Mouse (Mus musculus) ovary, postnatal 36 days (tissue): ENCODE results near the gene Tfeb.

ENCODE experiments used
- DNase-seq: peaks from one replicate; pipeline ENCODE4 v3.0.0; 2022; ENCODE audit warnings: low spot score, mixed read lengths

Tfeb gene

DNA sequence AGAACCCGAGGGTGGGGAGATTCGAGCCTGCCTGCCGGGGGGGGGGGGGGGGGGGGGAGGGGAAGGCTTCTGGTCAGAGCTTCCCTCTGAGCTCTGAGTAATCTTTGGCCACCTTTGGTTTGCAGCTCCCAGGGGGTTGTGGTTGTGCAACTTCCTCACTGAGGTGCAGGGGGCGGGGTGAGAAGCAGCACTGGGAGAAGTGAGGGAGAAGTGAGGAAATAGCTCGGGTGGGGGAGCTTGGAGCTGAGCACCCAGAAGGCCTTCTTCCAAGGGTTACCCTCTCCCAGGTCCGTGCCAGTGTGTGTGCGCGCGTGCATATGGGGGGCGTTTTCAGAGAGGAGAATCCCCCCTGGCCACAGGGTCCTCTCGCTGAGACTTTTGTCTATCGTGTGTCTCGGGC lies 17.4 kb downstream of the Tfeb start:
- DNase-seq: peak; percentile 37

DNA sequence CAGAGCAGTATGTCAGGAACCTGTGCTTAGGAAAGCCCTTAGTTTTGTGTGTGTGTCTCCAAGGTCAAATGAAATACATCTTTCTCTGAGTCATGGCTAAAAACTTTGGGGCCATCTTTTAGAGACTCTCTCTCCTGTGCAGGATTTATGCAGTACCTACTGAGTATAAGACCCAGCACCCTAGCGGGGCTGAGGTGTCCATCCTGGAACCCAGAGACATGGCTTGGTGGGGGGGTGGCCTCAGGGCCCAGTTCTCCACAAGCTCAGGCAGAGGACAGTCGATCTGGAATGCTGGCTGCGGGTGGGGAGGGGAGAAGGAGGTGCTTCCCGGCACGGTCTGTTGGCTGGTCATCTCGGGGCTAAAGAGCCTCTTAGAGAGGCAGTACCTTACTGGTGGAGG lies 19.5 kb downstream of the Tfeb start:
- no peak for DNase-seq

DNA sequence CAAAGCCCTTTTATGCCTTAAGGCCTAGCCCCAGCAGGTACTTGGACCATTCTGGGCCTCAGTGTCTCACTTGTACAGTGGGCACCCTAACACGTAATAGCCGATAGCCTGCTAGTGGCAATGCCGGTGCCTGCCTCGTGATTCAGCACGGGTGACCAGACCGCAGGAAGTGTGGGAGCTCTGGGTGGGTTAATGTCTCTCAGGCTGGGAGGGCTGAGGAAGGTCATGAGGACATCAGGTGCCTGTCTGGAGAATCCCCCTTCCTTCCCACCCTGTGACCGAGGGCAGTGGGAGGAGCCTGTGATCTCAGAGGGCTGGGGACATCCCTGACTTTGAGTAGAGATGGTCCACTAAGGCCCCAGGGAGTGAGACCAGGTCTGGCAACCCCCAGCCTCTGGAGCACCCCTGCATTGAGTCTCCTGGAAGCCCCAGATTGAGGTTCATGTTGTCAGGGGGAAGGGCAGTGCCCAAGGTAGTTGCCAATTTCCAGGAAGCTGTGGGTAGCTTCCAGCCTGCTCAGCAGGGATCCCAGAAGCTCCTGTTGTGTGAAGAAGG lies 20.3 kb downstream of the Tfeb start:
- DNase-seq: no peak

DNA sequence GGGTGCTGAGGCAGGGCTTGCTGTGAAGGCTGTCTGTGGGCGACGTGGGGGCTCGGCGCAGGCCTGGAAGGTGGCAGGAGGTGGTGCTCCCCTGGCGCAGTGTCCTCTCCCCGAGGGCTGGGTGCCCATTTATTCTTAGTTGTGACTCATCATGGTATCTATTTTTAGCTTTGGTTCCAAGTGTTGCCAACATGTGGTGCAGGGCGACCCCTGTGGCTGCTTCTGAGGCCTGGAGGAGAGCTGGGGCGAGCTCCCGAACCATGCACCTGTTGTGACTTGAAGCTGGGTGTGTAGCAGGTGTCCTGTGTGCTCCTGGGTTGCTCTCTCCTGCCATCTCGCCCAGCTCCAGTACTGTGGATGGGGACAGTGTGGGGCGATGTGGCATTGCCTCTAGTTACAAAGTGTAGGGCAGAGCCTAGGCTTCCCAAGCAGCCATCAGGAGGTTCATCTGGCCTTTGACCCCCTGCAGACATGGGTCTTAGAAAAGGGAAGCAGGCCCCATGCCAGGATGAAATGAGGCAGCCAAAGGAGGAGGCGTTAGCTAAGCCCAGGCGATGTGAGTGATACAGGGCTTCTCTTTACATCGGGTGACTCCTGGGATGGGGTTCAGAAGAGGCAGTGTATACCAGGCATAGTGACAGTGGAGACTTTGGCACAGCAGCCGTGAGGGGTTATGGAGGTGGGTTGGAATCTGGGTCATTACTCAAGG lies 23.0 kb downstream of the Tfeb start:
- no peak for DNase-seq

DNA sequence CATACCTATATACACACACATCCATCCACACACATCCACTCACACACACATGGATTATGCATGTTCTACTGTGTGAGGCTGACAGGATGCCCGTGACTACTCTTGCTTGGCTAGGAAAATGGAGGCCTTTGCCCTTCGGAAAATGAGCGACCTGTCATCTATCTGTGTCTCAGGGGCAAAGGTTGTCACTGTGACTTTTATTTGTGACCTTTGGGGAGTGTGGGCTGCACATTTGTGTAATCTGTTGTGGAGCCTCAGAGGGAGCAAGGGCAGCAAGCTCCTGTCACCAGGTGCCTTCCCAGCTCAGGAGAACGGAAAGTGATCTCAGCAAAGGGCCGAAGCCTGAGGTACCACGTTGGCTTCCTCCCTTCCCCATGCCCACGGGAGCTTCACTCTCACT lies 25.2 kb downstream of the Tfeb start:
- no peak for DNase-seq

DNA sequence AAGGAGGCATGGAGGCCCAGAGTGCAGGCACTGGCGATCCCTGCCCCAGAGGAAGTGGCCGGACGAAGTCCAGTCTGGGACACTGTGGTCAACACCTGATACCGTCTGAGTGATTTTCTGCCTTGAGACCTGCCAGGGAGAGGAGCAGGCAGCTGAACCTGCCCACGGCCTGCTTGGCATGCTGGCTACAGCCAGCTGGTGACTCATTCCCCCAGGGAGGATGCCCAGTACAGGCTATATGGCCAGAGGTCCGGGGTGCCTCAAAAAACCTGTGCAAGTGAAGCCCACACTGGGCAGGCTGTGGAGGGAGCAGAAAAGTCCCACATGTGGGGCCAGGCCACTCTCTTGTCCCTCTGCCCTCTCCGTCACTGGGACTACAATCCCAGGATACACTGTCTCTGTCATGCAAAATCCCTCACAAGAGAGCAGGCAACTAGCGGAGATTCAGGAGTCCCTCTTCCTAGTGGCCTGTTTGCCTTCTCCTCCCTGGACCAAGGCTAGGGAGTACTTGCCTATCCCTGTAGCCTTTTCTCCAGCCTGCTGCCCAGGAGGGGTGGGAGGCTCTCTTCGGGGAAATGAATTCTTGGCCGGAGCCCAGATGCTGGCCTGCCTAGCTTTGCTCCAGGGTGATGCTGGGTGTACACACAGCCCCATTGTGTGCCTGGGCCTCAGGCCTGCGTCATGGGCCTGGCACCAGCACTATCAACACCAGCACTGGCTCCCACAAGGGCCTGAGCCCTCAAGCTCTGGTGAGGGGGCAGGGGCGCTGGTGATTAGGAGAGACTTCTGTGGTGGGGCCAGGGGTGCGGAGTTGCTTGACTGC lies 25.9 kb downstream of the Tfeb start:
- peak; percentile 72 for DNase-seq

DNA sequence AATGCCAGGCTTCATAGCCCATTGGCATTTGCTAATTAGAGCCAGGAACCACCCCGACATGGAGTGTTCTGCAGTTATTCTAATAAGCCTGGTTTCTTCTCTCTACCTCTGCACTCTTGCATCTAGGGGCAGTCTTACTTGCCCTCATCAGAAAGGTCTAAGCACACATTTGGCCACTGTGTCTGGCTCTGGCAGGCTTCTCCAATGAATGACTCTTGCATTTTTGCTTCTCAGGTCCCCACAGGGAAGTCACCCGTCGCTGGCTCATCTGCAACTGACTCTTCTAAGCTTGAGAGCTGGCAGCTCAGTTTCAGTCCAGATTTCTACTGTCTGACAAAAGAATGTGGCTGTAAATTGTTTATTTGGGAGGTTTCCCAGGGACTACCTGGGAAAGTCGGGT lies 29.2 kb downstream of the Tfeb start:
- no peak for DNase-seq

DNA sequence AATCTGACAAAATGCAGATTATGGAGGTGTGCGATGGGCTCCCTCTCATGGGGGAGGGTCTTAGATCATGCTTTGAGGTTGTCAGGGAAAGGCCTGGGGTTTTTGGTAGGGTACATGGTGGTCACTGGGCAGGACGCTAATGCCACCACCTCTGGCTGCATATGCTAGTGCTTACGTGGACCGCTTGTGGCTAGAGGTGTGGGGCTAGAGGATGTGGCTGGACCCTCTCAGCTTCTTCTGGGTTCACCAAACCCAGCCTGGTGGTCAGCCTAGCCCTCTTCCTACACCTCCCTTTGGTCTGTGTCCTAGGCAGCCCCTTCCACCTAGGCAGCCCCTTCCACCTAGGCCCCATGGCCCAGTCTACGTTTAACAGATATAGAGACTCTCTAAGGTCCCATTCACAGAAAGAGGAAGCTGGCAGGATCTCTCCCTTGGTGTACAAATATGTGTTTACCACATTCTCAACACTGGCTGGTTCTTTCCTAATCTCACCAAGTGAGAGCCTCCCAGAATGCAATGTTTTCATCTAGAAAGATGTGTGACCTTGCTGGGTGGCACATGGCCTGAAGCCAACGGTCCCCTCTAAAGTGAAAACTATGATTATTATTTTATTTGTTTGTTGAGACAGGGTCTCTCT lies 29.7 kb downstream of the Tfeb start:
- DNase-seq: no peak

DNA sequence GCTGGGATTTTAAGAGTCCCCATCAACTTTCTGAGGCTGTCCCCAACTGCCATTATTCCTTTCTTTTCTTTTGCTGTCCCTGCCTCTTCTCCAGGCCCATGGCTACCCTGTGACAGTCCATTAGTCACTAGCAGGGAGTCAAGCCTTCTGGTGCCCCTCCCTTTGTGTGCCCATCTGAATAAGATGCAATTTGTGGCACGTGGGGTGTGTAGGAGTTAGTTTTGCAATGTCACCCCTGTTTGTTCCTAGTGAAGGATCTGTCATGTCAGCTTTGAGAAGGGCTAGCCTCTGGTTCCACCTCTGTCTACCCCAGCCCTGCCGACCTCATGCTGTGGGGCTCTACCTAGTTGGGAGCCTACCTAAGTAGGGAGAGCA lies 30.2 kb downstream of the Tfeb start:
- no peak for DNase-seq

DNA sequence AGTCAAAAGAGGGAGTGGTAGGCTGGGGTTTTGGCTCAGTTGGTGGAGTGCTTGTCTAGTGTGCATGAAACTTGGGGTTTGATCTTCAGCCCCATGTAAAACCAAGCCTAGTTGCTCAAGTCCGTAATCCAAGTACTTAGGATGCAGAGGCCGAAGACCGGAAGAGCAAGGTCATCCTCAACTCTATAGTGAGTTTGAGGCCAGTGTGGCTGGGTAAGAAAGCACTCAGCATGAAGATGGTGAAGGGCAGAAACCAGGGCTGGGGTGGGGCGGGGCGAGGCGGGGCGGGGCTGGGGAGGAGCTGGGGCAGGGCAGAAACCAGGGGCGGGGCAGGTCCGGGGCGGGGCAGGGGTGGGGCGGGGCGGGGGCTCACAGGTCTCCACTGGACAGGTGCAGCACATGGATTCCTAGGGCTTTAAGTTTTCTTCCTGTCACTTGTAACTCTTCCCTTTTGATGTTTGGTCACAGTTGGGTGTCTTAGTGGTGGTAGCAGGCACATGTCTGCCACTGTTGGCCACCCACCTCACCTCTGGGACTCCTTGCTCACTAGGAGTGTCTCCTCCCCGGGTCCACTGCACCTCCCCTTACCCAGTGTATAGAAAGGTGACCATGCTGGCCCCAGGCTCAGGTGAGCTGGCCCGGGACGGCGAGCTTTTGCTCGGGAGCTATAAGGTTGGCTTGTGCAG lies 30.8 kb downstream of the Tfeb start:
- no peak for DNase-seq

DNA sequence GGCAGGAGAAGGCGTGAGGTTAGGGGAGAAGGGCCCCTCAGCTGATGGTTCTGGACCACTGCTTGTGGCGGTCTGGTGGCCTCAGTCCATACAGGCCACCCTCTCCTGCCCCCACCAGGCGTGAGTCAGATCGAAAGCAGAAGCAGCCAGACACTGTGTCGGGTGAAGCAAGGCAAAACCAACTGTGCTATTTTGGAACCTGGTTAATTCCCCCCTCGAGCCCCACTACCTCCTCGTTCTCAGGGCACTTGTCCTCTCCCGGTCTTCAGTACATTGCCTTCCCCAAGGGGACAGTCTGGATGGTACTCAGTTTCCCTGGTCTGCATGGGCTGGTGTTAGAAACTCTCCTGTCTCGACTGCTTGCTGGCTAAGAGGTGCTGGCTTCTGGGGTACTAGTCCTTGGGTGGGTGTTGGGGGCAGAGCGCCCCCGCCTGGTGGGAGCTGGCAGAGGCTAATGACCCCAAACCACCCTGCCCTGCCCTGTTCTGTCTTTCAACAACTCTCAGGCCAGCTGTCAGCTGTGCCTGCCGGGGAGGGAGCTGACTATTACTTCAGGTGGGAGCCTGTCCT lies 32.0 kb downstream of the Tfeb start:
- DNase-seq: no peak

DNA sequence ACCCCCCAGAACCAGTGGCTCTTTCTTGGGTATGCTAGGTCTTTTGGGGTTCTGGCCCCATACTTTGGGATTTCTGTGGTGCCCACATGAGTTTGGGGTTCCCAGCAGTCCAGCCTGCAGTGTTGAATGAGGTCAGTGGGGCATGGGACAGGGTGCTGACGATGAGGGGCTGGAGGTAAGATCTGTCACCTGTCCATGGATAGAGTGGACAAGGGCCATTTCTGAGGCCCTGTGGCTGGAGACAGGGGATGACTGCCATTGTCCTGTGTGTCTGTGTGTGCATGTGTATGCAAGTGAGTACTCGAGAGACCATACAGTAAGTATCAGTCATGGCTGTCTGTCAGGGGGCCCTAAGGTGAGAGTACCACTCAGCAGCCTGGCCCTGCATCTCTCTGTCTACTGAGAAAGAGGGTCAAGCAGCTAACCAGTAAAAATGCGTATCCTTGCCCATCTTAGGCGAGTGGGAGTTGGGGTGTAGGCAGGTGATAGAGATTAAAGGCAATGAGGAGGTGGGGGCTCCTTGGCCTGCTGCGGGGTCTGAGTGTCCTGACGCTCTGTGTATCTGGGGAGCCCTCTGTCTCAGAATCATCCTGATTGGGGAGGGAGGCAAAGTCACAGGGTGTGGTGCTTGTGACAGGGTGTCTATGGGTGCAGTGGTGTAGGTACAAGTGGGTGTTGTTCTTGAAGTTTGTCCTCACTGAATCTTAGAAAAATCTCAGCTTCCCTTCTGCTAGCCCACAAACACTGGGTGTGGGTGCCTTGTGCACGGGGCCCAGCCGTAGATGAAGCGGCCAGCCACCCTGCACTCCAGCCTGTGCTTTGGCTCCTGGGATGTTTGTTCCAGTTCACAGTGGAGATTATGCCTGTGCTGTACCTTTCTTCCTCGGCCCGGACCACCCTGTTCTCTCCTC lies 32.8 kb downstream of the Tfeb start:
- no peak for DNase-seq

DNA sequence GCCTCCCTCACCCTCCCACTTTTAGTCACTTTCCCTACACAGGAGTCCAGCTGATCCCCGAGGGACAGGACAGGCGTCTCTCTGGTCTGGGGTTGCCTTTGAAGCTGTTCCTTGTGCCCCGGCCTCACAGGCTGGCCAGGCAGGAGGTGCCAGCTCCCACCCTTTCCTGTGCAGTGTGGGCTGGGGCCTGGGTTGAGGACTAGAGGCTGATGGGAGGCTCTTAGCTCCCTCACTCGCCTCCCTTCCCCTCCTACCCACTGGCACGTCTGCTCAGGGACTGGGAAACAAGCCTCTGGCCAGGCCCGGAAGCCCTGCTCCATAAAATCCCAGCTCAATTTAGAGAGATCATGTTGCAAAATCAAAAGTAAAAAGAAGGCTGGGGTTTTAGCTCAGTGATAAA lies 36.8 kb downstream of the Tfeb start:
- no peak for DNase-seq

DNA sequence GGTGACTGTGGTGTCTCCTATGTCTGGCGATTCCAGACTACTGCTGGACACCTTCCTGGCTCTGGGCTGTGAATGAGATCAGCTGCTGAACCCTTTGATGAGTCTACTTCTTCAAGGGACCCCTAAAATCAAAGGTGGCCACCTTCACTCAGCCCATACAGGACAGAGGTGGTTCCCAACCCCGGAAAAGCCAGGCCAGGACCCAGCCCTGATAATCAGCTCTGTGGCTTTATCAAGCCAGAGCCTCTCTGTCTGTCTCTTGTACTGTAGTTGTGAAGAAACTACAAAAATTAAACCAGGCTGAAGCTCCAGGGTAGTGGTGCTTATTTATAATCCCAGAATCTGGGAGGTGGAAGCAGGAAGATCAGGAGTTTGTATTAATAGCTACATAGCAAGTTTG lies 40.3 kb downstream of the Tfeb start:
- no peak for DNase-seq

DNA sequence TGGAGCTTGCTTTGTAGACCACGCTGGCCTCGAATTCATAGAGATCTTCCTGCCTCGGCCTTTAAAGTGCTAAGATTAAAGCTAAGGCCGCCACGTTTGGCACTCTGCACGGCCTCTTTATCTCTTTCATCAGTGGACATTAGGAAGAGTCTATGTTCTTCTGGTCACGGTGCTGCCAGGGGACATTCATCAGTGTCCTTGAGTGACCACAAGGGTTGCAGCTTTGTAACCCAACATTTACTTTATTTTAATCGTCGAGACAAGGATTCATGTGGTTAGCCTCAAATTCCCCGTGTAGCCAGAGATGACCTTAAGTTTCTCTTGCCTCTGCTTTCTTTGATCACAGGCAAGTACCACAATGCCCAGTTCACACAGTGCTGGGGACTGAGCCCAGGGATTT lies 43.6 kb downstream of the Tfeb start:
- DNase-seq: no peak

DNA sequence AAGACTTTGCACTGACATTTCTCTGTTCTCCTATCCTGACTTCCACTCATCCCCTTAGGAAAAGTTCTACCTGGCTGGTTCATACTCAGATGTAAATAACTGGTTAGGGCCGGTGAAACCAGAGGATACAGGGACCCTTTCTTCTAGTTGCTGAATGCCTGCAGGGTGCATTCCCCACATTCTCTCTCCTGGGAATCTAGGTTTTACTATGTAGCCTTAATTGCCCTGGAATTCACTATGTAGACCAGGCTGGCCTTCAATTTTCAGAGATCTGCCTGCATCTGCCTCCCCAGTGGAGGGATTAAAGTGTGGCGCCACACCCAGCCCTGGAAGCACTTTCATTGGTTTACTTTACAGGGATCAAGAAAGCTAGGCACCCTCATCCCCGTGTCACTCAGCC lies 45.7 kb downstream of the Tfeb start:
- DNase-seq: no peak

DNA sequence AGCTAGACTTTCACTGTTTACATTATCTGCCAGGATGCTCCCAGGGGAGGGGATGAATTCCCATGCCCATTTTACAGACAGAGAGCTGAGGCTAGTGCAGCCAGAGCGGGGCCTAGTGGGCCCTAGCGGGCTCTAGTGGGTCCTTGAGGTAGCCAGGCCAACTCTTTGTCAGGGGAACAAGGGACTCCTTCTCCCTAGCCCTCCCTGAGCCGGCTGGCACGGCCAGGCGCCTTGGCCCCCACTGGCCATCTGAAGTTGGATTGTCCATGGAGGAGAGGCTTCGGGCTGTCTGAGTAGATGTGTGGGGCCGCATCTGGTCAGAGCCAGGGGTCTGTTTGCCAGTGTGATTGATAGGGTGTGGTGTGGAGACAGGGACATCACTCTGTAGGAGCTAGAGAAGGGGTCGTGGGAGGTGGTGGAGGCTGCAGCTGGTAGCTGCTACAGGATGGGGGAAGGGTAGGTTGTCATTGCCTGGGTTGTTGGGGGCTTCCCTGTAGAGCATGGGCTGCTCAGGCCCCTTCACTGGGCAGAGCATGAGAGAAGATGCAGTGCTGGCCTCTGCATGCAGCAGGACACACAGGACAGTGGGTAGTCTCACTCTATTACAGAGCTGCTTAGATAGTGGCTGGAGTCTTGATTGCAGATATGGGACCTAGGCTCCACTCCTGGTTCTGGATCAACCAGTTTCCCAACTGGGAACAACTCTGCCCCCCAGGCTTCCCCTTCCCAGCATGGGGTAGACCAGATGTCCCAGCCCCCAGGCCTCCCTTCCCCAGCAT lies 46.8 kb downstream of the Tfeb start:
- no peak for DNase-seq

DNA sequence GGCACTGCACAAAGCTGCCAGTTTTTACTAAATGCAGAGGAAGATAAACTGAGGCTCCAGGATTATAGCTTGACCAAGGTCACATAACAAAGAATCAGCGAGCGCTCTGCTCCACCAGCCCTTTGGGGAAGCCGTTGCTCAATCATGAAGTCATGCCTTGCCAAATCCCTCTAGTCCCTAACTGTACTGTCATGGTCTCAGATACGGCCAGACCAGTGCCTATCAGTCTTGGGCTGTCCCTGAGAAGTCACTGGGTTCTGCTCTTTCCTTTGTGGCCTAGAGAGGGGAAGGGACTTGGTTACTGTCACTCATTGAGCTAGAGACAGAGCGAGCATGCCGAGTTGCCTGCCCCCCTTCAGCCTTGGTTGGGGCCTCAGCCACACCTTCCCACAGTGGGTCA lies 47.6 kb downstream of the Tfeb start:
- no peak for DNase-seq

DNA sequence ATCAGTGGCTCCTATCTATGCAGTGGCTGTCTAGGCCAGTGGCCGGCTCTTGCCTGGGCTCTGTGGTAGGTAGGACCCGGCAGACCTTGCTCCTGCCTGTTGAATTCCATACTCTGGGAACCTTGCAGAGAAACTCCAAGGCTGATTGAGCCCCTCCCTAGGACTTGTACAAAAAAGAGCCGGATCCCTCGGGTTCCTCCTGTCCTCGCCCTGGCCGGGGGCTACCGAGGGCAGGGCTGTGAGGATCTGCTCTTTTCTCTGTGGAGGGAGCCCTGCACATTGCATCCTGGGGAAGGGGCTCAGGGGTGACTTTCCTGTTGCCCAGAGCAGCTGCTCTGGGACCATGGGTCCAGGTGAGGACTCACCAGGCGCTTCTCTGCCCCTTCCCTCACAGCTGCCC lies 50.8 kb downstream of the Tfeb start:
- DNase-seq: no peak

DNA sequence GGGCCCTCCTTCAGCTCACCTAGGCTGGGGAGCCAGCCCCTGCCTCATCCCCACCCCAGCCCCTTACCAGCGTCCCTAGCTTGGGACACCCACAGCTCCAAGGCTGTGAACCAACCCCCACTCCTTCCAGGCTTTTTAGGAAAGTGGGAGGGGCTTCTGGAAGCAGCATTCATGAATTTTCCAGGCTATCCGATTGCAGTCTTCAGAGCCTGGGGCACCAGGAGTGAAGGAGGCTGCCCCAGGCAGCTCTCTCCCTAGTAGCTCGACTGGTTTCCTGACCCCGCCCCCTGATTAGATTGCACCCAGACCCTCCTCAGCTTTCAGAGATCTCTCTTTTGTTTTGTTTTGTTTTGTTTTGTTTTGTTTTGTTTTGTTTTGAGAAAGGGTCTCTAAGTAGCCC lies 51.5 kb downstream of the Tfeb start:
- no peak for DNase-seq
